Mouse (Mus musculus): ENCODE measurements around the gene Sh3rf3.

Gene Sh3rf3

GRCm38 (mm10) chr10:59105885-59106284 lies 292.7 kb downstream of the Sh3rf3 start:
- no peak for ATAC-seq (ENCODE audit: low TSS enrichment)

- no peak for ATAC-seq (ENCODE audit: low TSS enrichment)
These were observed 293.5 kb downstream of the Sh3rf3 start for GRCm38 (mm10) chr10:59106644-59107043.

DNA sequence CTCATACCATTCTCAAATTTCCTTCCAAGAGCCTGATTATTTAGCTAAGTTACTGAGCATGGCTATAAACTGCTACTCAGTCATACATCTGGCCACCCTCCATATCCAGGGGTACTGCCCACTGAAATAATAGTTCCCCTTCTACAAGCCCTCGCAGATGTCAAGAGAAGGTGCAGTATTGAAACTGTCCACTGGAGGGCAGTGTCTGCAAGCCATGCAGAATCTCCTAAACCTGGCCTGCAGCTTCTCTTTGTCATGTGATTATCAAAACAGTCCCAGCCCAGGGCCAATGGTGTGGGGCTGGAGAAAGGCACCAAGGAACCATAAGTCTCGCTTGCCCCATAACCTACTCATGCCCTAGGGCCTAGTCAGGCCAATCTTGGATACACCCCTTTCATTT lies 295.9 kb downstream of the Sh3rf3 start:
- ATAC-seq (ENCODE audit: low TSS enrichment) = peak; percentile 53

GRCm38 (mm10) chr10:59110386-59110785 lies 297.2 kb downstream of the Sh3rf3 start:
- ATAC-seq (ENCODE audit: low TSS enrichment) = peak; percentile 14; the same call in 1 of the 2 replicates

GRCm38 (mm10) chr10:59112755-59113154 lies 299.6 kb downstream of the Sh3rf3 start:
- ATAC-seq (ENCODE audit: low TSS enrichment) = no peak

GRCm38 (mm10) chr10:59113386-59113785 lies 300.2 kb downstream of the Sh3rf3 start:
- no peak for ATAC-seq (ENCODE audit: low TSS enrichment)

- peak; percentile 85 for ATAC-seq (ENCODE audit: low TSS enrichment)
These were observed 301.6 kb downstream of the Sh3rf3 start for GRCm38 (mm10) chr10:59114535-59115291.

- peak; percentile 18; the same call in 1 of the 2 replicates for ATAC-seq (ENCODE audit: low TSS enrichment)
These were observed 302.5 kb downstream of the Sh3rf3 start for GRCm38 (mm10) chr10:59115691-59116090.

DNA sequence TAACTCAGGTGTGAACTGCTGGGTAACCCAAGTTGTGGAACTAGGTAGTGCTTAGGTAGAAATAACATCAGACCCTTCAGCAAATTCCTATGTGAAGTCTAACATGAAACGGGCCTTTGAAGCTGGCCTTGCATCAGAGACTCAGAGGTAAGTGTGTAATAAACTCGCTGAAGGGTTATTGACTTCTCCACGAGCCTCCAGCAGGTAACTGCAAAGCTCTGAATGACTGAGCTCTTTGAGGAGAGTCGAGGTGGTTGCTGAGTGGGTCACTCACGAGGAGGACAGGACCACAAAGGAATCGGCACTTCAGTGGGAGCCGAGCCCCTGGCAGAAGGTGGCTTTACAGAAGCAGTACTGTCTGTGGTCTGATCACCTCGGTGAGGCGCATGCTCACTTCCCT lies 303.2 kb downstream of the Sh3rf3 start:
- no peak for ATAC-seq (ENCODE audit: low TSS enrichment)

GRCm38 (mm10) chr10:59117555-59117954 lies 304.4 kb downstream of the Sh3rf3 start:
- no peak for ATAC-seq (ENCODE audit: low TSS enrichment)

DNA sequence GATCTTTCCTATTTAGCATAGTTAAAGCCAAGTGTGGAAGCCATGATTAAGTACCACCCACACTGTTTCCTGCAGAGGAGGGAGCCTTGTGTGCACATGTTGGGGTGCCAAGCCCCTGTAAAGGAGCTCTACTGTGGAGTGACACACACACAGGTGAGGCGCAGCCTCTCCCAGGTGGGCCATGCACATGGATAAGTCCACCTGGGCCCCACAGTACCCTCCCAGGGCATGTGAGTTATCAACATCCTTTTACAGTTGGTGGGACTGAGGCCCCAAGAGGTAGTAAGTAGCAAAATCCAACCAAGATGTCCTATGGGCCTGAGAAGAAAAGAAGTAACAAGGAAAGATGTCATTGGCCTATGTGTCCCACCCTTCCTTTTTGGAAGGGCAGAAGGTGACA lies 305.8 kb downstream of the Sh3rf3 start:
- ATAC-seq (ENCODE audit: low TSS enrichment) = no peak; the same call in 1 of the 2 replicates

GRCm38 (mm10) chr10:59119811-59120210 lies 306.7 kb downstream of the Sh3rf3 start:
- no peak for ATAC-seq (ENCODE audit: low TSS enrichment)

DNA sequence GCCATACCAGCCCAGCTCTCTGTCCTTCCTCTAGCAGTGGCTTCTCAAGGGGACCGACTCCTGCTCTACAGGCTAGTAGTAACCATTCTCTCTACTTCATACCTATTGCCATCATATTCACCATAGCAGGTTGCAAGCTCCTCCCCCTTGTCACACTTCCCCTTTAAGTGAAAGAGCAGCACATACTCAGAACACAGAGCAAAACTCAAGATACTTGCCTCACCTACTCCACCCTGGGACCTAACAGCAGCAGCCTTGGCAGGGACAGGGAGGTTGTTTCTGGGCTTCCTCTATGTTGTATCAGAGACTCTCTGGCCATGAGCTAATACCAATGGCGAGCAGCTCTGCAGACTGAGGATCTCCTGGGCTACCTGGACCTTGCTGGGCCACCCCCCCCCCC lies 312.3 kb downstream of the Sh3rf3 start:
- ATAC-seq (ENCODE audit: low TSS enrichment) = no peak

GRCm38 (mm10) chr10:59127637-59128036 lies 314.5 kb downstream of the Sh3rf3 start:
- ATAC-seq (ENCODE audit: low TSS enrichment) = peak; percentile 85

GRCm38 (mm10) chr10:59131926-59132628 lies 318.9 kb downstream of the Sh3rf3 start:
- no peak for ATAC-seq (ENCODE audit: low TSS enrichment)

GRCm38 (mm10) chr10:59133478-59134009 lies 320.4 kb downstream of the Sh3rf3 start:
- ATAC-seq (ENCODE audit: low TSS enrichment) = peak; percentile 47

GRCm38 (mm10) chr10:59149956-59150383 lies 336.8 kb downstream of the Sh3rf3 start:
- peak; percentile 93 for ATAC-seq (ENCODE audit: low TSS enrichment)

DNA sequence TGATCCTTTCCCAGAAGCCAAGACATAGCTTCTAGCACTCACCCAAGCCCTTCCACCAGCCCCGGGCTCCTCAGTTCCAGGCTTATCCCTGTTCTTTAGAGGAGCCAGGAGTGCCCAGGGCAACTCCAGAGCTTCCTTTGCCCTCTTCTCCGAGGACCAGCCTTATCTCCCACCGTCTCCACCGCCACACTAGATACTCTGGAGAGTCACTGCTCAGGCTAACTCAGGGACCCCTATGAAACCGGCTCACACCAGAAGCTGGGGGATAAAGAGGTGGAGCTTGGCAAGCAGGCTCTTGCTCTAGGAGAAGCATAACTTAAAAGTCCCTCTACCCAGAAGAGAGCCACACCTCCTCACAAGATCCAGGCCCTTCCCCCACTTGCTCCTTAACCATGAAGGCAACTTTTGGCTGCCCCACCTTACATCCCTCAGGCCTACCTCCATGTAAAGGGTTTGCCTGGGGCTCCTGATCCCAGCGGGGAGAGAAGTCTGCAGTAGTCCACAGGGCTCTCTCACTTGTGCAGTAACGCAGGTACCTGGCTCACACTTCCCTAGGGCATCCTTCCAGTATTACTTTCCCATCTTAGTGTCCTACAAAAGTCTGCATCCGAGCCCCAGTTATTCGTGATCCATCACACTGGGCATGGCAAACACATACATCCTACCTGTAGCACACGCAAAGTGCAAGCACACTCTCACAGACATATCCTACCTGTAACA lies 337.9 kb downstream of the Sh3rf3 start:
- ATAC-seq (ENCODE audit: low TSS enrichment) = no peak

- ATAC-seq (ENCODE audit: low TSS enrichment) = no peak
These were observed 339.5 kb downstream of the Sh3rf3 start for GRCm38 (mm10) chr10:59152544-59153081.

GRCm38 (mm10) chr10:59158627-59159026 lies 345.5 kb downstream of the Sh3rf3 start:
- no peak for ATAC-seq (ENCODE audit: low TSS enrichment)

GRCm38 (mm10) chr10:59162185-59162897 lies 349.2 kb downstream of the Sh3rf3 start:
- ATAC-seq (ENCODE audit: low TSS enrichment) = no peak
